Mouse (Mus musculus) ES-E14 (cell line): ENCODE measurements at regions not wholly inside any gene's neighbourhood (a gene's known extent, or its start where the extent isn't known, plus 50 kb on each side); places are given as distances from the start of the nearest gene placed in this dataset.

ENCODE experiments used
- CHD2 ChIP-seq: IDR thresholded peaks from 2 replicates; pipeline ENCODE4 v1.6.1; 2014; ENCODE audit warnings: mild to moderate bottlenecking, low read depth, low read length, inconsistent platforms
- HCFC1 ChIP-seq: IDR thresholded peaks from 2 replicates; pipeline ENCODE4 v1.6.1; 2012; ENCODE audit warnings: low read length, inconsistent platforms, borderline replicate concordance; ENCODE audit not compliant: insufficient read depth
- MAFK ChIP-seq: IDR thresholded peaks from 2 replicates; pipeline ENCODE4 v1.6.1; 2014; ENCODE audit warnings: mild to moderate bottlenecking, low read depth, low read length, inconsistent platforms; ENCODE audit not compliant: insufficient read depth
- ZNF384 ChIP-seq: IDR thresholded peaks from 2 replicates; pipeline ENCODE4 v1.6.1; 2012; ENCODE audit warnings: low read depth, low read length, inconsistent platforms

DNA sequence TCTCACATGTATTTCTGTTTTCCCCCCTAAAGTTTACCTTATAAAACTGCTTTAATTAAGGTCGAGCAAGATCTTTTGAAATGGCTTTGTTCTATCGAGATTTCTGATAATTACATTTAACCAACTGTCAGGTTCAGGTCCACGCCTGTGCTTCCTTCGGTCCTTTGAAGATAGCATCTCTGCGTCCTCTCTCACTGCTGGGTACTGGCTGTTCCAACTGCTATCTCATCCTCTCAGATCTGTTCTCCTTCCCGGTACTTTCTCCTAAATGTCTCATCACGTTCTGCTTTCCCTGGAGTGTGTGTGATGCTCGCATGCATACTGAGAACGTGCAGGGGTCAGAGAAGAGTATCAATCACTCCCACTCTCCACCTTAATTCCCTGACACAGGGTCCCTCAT is 125.8 kb upstream of the A230072I06Rik start:
- TF ChIP-seq CHD2 (no peak), ZNF384 (no peak), MAFK (no peak), HCFC1 (no peak)
